Mouse (Mus musculus): ENCODE measurements around the gene Prkaa2. TPM values are rescaled to one million over a fixed set of nuclear protein-coding genes. Genes with fewer than 3 reads are reported as not detected.

The Prkaa2 gene
- polyA plus RNA-seq, 1 experiment from 2014 or later = 1.8 TPM

DNA sequence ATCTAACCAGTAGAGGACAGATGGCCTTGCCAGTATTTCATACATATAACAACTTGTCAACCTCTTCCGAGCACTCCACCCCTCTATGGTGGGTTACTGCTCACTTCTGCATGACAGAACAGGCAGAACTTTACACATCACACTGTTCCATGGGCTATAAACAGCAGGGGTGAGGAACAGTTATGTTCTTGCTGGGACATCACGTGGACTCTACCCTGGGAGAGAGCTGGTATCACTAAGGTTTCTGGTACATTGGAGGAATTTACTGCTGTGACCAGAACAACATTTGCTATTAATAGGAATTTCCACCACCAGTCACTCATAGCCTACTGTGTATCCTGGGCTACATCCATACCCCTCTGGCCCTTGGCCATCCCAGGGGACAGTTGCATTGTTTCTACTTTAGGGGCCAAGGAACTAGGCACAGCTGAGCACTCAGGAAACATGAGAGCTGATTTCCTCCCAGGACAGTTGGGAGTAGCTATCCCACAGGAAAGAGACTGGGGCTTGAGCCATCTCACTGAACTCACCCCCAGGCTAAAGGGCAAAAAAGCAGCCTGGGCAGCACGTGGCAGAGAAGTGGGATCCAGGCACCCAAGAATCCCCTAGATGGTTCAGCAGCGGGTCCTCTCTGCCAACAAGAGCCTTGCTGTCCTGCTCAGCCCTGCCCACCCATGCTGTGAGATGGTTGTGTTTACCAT is 23.8 kb upstream of the Prkaa2 start:
- H3K4me2 ChIP-seq (replicated peaks) = no peak overlapping the region
- WGBS = 75% methylated on average over 4 of the region's 4 CpGs
- H3K9me3 ChIP-seq = no peaks in the 10 kb centered on the region
- no peaks in the 10 kb centered on the region for H3K4me1 ChIP-seq
- no peak overlapping the region for H3K4me3 ChIP-seq
- H3K36me3 ChIP-seq = no peaks in the 10 kb centered on the region
- H3K27ac ChIP-seq = no peak overlapping the region
- ATAC-seq (ENCODE audit: insufficient number of reproducible peaks, insufficient read depth, low FRiP score, low TSS enrichment) = no peak
- no peak overlapping the region for H3K9ac ChIP-seq
- H3K27me3 ChIP-seq = no peaks in the 10 kb centered on the region

DNA sequence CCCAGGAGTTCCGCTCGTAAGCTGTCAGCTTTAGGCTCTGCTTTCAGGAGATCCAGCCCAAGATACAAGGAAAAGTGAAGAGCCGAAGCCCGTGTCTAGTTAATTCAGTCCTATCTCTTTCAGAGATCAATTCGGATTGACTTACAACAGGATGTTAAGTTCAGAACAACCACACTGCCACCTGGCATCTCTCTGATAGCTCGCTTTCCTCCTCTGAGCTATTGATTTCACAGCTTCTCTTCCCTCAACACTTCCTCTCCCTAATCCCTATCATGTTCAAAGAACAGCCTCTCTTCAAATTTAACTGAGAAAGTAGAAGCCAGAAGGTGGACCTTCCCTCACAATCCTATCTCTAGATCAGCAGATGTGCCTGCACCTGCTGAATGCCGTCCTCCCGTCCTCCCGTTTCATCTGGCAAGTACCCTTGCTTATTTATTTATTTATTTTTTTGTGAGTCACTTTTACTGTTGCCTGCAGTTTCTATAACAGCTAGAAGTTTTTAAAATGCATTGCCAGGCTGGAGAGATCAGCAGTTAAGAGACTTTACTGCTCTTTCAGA is 22.1 kb upstream of the Prkaa2 start:
- Histone ChIP-seq H3K9me3 (no peaks in the 10 kb centered on the region), H3K9ac (no peak overlapping the region), H3K4me3 (no peak overlapping the region), H3K36me3 (no peaks in the 10 kb centered on the region), H3K4me2 (replicated peaks) (no peak overlapping the region), H3K27me3 (no peaks in the 10 kb centered on the region), H3K27ac (no peak overlapping the region), H3K4me1 (no peaks in the 10 kb centered on the region)
- 71% methylated on average over 9 of the region's 9 CpGs for WGBS
- no peak for ATAC-seq (ENCODE audit: insufficient number of reproducible peaks, insufficient read depth, low FRiP score, low TSS enrichment)

DNA sequence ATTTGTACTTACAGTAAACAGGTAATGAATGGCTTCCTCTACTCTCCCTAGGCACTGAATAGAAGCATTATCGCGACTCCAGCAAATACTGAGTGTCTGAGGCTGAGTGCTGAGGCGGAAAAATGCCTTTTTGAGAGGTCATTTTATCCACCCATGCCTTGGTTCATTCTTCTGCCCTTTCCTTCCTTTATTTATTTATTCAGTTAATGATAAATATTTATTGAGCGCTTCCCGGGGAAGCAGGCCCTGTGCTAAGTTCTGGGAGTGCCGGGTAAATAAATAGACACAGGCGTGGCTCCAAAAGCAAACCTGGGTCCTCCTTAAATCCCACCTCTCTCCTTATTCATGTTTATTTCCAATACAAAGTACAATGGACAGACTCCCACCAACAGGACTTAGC is 19.5 kb upstream of the Prkaa2 start:
- no peak overlapping the region for H3K27ac ChIP-seq
- H3K4me3 ChIP-seq = no peak overlapping the region
- 62% methylated on average over 7 of the region's 7 CpGs for WGBS
- no peaks in the 10 kb centered on the region for H3K9me3 ChIP-seq
- no peak overlapping the region for H3K4me2 ChIP-seq (replicated peaks)
- no peak overlapping the region for H3K9ac ChIP-seq
- no peaks in the 10 kb centered on the region for H3K36me3 ChIP-seq
- no peaks in the 10 kb centered on the region for H3K27me3 ChIP-seq
- ATAC-seq (ENCODE audit: insufficient number of reproducible peaks, insufficient read depth, low FRiP score, low TSS enrichment) = no peak
- no peaks in the 10 kb centered on the region for H3K4me1 ChIP-seq

- Histone ChIP-seq H3K9ac (no peak overlapping the region), H3K27ac (no peak overlapping the region), H3K9me3 (no peaks in the 10 kb centered on the region), H3K4me3 (no peak overlapping the region), H3K36me3 (no peaks in the 10 kb centered on the region), H3K4me2 (replicated peaks) (no peak overlapping the region), H3K4me1 (no peaks in the 10 kb centered on the region), H3K27me3 (no peaks in the 10 kb centered on the region)
- ATAC-seq (ENCODE audit: insufficient number of reproducible peaks, insufficient read depth, low FRiP score, low TSS enrichment) = no peak
- 50% methylated on average over 8 of the region's 8 CpGs for WGBS
Observed at GRCm38 (mm10) chr4:105122429-105122828, 12.7 kb upstream of the Prkaa2 start.

GRCm38 (mm10) chr4:105121081-105121480 is 11.4 kb upstream of the Prkaa2 start:
- Histone ChIP-seq H3K9ac (no peak overlapping the region), H3K4me1 (no peaks in the 10 kb centered on the region), H3K27me3 (no peaks in the 10 kb centered on the region), H3K4me3 (no peak overlapping the region), H3K27ac (no peak overlapping the region), H3K36me3 (no peaks in the 10 kb centered on the region), H3K4me2 (replicated peaks) (no peak overlapping the region), H3K9me3 (no peaks in the 10 kb centered on the region)
- 87% methylated on average over 6 of the region's 6 CpGs for WGBS
- no peak for ATAC-seq (ENCODE audit: insufficient number of reproducible peaks, insufficient read depth, low FRiP score, low TSS enrichment)

DNA sequence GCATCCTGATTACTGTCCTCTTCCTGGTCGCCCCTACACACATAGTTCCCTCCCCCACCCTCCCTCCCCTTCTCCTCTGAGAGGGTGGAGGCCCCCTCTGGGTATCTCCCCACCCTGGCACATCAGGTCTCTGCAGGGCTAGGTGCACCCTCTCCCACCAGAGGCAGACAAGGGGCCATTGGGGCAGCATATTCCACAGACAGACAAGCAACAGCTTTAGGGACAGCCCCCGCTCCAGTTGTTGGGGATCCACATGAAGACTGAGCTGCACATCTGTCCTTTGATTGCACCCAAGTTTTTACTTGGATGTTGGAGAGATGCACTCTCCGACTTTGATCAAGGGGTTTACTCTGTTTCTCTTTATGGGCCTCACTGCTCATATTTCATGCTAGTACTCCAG is 3.8 kb upstream of the Prkaa2 start:
- Histone ChIP-seq H3K4me3 (no peak overlapping the region), H3K27ac (no peak overlapping the region), H3K4me1 (peaks cover 12% of the 10 kb centered on the region), H3K27me3 (peaks cover 13% of the 10 kb centered on the region), H3K9me3 (no peaks in the 10 kb centered on the region), H3K9ac (no peak overlapping the region), H3K36me3 (no peaks in the 10 kb centered on the region), H3K4me2 (replicated peaks) (no peak overlapping the region)
- ATAC-seq (ENCODE audit: insufficient number of reproducible peaks, insufficient read depth, low FRiP score, low TSS enrichment) = no peak
- 81% methylated on average over 3 of the region's 3 CpGs for WGBS

- no peaks in the 10 kb centered on the region for H3K9me3 ChIP-seq
- no peak overlapping the region for H3K27ac ChIP-seq
- no peak for ATAC-seq (ENCODE audit: insufficient number of reproducible peaks, insufficient read depth, low FRiP score, low TSS enrichment)
- peaks cover 12% of the 10 kb centered on the region for H3K4me1 ChIP-seq
- peaks cover 17% of the 10 kb centered on the region for H3K27me3 ChIP-seq
- no peak overlapping the region for H3K4me2 ChIP-seq (replicated peaks)
- H3K9ac ChIP-seq = no peak overlapping the region
- no peaks in the 10 kb centered on the region for H3K36me3 ChIP-seq
- no peak overlapping the region for H3K4me3 ChIP-seq
- WGBS = 85% methylated on average over 5 of the region's 5 CpGs
Observed at GRCm38 (mm10) chr4:105113042-105113441, 3.4 kb upstream of the Prkaa2 start.

DNA sequence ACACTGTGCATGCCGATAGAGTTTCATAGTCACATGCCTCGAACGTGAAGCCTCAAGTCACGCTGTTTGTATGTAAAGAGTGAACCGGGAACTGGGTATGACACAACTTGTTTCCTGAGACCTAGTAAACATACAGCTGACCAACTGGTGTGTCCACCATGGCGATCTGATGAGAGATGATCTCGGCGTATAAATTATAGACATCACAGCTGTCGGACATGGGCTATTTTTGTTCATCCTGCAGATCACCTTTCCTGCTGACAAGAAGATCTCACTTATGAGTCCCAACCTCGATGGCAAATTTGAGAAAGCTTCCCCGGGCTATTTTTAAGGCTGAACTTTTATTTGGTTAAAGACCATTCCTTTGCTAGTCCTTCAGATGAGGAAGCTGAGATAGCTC is 2.1 kb upstream of the Prkaa2 start:
- Histone ChIP-seq H3K4me2 (replicated peaks) (no peak overlapping the region), H3K9ac (no peak overlapping the region), H3K36me3 (no peaks in the 10 kb centered on the region), H3K27me3 (peaks cover 24% of the 10 kb centered on the region), H3K4me3 (no peak overlapping the region), H3K27ac (no peak overlapping the region), H3K9me3 (no peaks in the 10 kb centered on the region), H3K4me1 (peaks cover 12% of the 10 kb centered on the region)
- ATAC-seq (ENCODE audit: insufficient number of reproducible peaks, insufficient read depth, low FRiP score, low TSS enrichment) = no peak
- WGBS = 87% methylated on average over 11 of the region's 11 CpGs

DNA sequence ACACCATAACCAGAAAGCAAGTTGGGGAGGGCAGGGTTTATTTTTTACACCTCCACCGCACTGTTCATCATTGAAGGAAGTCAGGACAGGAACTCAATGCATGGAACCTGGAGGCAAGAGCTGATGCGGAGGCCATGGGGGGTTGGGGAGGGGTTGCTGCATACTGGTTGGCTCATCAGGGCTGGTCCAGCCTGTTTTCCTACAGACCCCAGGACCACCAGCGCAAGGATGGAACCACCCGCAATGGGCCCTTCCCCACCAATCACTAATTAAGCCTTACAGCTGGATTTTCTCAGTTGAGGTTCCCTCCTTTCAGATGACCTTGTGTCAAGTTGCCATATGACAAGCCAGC is 970 bp upstream of the Prkaa2 start:
- H3K4me1 ChIP-seq = peaks cover 12% of the 10 kb centered on the region
- WGBS = 65% methylated on average over 4 of the region's 4 CpGs
- H3K27ac ChIP-seq = no peak overlapping the region
- no peaks in the 10 kb centered on the region for H3K9me3 ChIP-seq
- no peaks in the 10 kb centered on the region for H3K36me3 ChIP-seq
- peaks cover 29% of the 10 kb centered on the region for H3K27me3 ChIP-seq
- no peak for ATAC-seq (ENCODE audit: insufficient number of reproducible peaks, insufficient read depth, low FRiP score, low TSS enrichment)
- 0 out of 2 replicates have a peak overlapping the region, but pooled peaks have one; percentile 70 for H3K9ac ChIP-seq
- peak overlapping the region; percentile 95 for H3K4me2 ChIP-seq (replicated peaks)
- peak overlapping the region; percentile 69 for H3K4me3 ChIP-seq

- peaks cover 12% of the 10 kb centered on the region for H3K4me1 ChIP-seq
- peak overlapping the region; percentile 70 for H3K9ac ChIP-seq
- H3K9me3 ChIP-seq = no peaks in the 10 kb centered on the region
- no peak overlapping the region for H3K27ac ChIP-seq
- peak overlapping the region; percentile 69 for H3K4me3 ChIP-seq
- peak; percentile 82 for ATAC-seq (ENCODE audit: insufficient number of reproducible peaks, insufficient read depth, low FRiP score, low TSS enrichment)
- H3K36me3 ChIP-seq = no peaks in the 10 kb centered on the region
- H3K27me3 ChIP-seq = peaks cover 29% of the 10 kb centered on the region
- H3K4me2 ChIP-seq (replicated peaks) = peak overlapping the region; percentile 95
- WGBS = 3% methylated on average over 24 of the region's 24 CpGs
Observed at GRCm38 (mm10) chr4:105109990-105110683, 447 bp upstream of the Prkaa2 start.

DNA sequence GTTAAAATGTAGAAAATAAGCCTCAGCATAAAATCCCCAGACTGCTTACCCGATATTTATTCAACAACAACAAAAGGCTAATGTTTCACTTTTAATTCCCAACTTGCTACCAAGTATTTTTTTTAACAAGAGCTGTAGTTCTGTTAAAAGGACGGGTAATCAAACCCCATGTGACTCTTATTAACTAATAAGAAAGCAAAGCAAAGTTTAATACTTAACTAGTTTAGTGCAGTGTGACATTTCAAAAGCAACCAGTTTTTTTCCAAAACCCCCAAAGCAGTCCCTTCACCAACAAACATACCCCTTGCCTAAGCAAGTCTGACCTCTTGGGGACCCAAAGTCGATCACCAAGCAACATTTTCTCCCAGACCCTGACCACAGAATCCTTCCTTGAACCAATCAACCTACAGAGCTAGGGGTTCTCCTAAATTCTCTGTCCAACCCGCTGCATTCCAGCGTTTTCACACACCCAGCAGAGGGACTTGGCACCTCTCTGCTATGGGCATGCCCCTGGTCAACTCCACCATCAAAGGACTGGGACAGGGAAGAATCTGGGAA is 970 bp downstream of the Prkaa2 start:
- WGBS = 20% methylated on average over 5 of the region's 5 CpGs
- H3K27me3 ChIP-seq = peaks cover 29% of the 10 kb centered on the region
- H3K9ac ChIP-seq = no peak overlapping the region
- H3K9me3 ChIP-seq = no peaks in the 10 kb centered on the region
- H3K36me3 ChIP-seq = no peaks in the 10 kb centered on the region
- no peak for ATAC-seq (ENCODE audit: insufficient number of reproducible peaks, insufficient read depth, low FRiP score, low TSS enrichment)
- H3K4me2 ChIP-seq (replicated peaks) = peak overlapping the region; percentile 95
- peaks cover 12% of the 10 kb centered on the region for H3K4me1 ChIP-seq
- peak overlapping the region; percentile 69 for H3K4me3 ChIP-seq
- H3K27ac ChIP-seq = no peak overlapping the region
